Mouse (Mus musculus) common myeloid progenitor, adult 5-6 weeks (primary cell): ENCODE measurements around the gene Ntn5. TPM values are rescaled to one million over a fixed set of nuclear protein-coding genes. Genes with fewer than 3 reads are reported as not detected.

Experiments
- ATAC-seq: replicated peaks from 2 replicates; pipeline ENCODE4 v1.8.0; 2016; ENCODE audit warnings: low read depth, mild to moderate bottlenecking, moderate TSS enrichment, inconsistent platforms; ENCODE audit not compliant: poor library complexity, severe bottlenecking
- total RNA-seq: library from RNA; stranded (forward); fragments of 200-1000, 187-1606 nt; gene quantifications from 2 replicates; pipeline ENCODE4 v1.2.3, GENCODE M21; 2017

The Ntn5 gene
- total RNA-seq, 1 experiment from 2014 or later = not detected

DNA sequence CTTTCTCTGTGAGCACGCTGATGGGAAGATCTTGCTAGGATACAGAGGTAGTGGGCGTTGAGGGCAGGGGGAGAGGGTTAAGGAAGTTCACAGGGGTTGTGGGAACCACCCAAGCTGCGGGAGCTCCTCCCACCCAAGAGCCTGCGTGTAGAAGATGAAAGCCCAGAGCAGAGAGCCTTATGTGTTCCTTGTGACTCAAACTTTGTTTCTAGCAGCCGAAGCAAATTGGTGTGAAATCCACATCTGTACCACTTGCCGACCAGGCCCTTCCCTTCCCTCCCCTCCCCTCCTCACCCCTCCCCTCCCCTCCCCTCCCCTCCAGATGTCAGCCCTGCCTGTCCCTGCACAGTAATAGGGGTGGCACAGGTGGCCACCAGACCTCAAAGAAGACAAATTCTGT lies 11.3 kb downstream of the Ntn5 start:
- ATAC-seq = no peak

- ATAC-seq = no peak
Observed at GRCm38 (mm10) chr7:45697894-45698293, 14.1 kb downstream of the Ntn5 start.

DNA sequence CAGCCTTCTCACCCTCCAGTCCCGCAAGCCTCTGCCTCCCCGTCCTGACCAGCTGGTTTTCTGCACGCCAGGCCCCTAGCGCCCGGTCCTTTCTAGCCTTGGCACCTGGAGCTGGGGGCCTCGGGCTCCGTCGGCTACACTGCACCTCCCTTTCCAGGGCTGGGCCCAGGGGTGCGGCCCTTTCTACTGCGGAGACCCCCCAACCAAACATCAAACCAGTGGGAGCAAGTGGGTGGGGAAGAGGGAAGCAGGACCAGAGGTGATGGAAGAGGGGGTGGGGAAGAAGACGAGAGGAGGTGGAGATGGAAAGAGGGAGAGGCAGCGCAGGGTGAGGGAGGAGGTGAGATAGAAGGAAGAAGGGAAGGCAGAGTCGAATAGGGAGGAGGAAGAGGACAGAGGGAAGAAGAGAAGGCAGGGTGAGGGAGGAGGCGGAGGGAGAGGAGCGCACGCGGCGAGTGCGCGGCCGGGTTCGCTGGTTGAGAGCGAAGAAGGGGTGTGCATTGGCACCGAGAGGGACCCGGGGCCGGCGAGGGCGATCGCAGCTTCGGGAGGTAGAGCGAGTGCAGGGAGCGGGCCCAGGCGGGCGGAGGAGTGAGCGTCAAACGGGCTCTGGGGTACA lies 15.8 kb downstream of the Ntn5 start, which contains the start of gene Car11:
Gene Car11 (plus strand): TSS at position 321 of the 619 bp plus-strand sequence.
- ATAC-seq = no peak

GRCm38 (mm10) chr7:45700301-45701015 lies 16.6 kb downstream of the Ntn5 start:
- 0 out of 2 replicates have a peak, but pooled peaks have one; percentile 19 for ATAC-seq

- ATAC-seq = no peak
Observed at GRCm38 (mm10) chr7:45701072-45701471, 17.2 kb downstream of the Ntn5 start.

DNA sequence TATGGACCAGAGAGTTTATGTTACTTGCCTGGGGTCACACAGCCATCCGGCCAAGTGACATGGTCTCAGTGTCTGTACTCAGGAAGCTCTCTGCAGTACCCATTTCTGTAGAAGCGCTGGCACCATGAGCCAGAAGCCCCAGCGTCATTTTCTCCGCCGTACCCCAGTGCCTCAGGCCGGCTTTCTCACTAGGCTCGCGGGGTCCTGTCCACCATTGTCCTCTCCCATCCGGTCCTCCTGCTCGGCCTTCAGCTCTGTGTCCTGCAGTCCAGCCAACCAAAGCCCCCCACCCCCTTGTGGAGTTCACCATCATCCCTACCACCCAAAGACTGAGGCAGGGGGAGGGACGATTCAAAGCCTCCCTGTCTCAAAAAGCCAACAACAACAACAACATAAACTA lies 17.8 kb downstream of the Ntn5 start:
- no peak for ATAC-seq

GRCm38 (mm10) chr7:45702316-45702715 lies 18.5 kb downstream of the Ntn5 start:
- no peak for ATAC-seq

DNA sequence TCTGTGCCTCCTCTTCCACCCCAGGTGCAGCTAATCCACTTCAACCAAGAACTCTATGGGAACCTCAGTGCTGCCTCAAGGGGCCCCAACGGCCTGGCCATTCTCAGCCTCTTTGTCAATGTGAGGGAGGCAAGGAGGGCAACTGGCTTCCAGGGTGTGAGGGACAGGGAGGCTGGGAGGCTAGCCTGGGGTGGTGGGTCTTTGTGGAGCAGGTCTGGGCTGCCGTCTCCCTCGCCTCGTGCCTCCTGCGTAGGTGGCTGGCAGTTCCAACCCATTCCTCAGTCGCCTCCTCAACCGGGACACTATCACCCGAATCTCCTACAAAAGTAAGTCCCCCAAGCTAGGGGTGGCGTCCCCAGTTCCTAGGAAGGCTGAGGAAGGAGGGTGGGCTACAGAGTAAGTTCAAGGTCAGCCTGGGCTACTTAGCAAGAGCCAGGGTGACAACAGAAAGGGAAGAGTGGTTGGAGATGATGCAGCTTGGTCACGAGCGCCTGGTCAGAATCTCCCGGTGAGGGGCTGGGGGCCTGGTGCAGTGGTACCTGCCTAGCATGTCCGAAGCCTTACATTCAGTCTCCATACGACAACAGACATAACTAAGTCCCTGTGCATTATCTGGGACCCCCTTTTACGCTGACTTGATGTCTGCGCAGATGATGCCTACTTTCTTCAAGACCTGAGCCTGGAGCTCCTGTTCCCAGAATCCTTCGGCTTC lies 19.1 kb downstream of the Ntn5 start:
- no peak for ATAC-seq

GRCm38 (mm10) chr7:45703521-45704033 lies 19.8 kb downstream of the Ntn5 start:
- ATAC-seq = no peak

DNA sequence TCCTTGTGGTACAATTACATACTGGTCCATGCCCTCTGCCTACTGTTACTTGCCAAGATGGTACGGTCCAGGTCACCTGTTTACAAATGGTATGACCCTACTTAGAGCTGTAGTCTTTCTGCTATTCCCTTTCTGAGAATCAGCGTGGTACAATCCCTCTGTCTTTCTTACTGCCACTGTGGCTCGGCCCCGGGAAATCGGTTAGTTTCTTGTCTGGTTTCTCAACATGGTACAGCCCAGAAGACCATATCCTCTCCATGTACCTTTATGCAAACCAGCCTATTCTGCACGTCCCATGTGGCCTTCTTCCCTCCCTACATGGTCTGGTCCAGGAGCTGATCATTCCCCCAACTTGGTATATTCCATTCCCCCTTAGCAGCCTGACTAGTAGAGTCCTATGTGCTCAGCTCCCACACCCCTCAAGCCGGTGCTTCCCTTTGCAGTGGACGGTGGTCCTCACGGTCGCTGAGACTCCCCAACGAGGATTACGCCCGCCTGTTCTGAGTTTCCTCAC lies 20.3 kb downstream of the Ntn5 start:
- peak; percentile 23 for ATAC-seq

DNA sequence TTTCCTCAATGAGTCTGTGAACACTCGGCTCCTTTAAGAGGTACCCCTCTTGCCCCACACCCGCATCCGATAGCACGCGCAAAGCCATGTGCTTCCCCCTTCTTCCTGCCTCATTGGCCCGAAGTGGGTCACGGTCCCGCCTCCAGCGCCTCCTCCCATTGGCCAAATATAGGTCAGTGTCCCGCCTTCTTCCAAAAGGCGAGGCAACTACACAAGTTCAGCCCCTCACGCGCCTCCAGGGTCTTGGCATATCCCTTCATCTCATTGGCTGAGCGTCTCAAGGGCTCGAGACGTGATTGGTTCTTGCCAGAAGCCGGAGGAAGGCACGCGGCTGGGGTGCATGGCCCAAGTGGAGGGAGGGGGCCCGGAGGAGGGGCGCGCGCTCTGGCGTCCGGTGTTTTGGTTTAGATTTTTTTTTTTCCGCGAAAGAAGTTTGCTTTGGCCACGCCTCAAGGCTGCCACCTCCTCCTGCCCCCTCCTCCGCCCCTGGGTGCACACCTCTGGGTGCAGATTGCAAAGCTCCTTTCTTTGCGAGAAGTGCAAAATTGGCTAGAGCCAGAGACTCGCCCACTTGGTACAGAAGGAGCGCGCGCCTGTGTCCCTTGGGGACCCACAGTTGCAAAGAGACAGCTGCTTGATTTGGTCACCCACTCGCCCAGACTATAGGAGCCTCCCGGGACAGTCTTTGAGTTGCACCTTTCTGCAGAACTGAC lies 21.1 kb downstream of the Ntn5 start, which contains the start of gene Dbp:
Gene Dbp (plus strand): TSS at position 359 of the 713 bp plus-strand sequence.
- ATAC-seq = peak; percentile 75

DNA sequence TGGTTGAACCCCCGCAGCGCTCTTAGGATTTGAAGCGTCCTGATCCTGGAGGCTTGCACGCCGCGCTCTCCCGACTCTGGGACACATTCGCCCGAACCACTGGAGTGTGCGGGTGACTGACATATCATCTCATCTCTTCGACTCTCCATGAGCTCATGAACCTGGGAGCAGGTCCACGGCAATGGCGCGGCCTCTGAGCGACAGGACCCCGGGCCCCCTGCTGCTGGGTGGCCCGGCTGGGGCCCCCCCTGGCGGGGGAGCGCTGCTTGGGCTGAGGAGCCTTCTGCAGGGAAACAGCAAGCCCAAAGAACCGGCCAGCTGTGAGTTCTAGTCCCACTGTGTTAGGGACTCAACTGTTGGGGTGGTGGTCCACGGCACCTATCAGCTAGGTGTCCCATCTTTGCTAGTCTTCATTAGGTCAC lies 21.6 kb downstream of the Ntn5 start:
- no peak for ATAC-seq

DNA sequence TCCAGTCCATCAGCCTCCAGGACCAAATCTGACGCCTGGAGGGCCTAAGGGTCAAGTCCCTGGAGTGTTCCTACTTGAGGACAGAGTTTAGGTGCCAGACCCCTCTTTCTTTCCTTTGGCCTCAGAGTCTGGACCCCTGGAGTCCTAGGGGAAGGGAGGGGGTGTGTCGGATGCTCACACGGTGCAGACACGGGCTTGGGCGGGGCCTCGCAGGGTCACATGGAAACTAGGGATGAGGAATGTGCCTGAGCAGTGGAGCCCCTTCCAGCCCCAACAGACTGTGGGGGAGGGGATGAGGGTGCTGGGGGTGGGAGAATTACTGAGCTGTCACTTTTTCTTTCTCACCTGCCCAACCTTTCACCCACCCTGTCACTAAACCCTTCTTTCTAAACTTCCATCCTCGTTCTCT lies 22.1 kb downstream of the Ntn5 start:
- ATAC-seq = no peak

DNA sequence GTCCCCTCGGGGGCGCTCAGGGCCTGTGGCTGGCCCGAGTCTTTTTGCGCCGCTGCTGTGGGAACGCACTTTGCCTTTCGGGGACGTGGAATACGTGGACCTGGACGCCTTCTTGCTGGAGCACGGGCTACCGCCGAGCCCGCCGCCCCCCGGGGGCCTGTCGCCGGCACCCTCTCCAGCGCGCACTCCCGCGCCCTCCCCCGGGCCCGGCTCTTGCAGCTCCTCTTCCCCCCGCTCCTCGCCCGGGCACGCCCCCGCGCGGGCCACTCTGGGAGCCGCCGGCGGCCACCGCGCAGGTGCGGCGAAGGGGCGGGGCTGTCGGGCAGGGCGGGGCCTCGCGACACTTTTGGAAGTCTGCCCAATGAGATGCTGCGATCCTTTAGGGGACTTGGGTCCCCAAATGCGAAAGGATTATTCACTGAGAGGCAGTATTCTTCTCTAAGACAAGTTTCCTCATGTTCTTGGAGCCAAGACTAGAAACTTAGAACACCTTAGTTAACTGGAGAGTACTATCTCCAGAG lies 23.0 kb downstream of the Ntn5 start:
- ATAC-seq = no peak; the same call in 1 of the 2 replicates

GRCm38 (mm10) chr7:45707375-45707967 lies 23.6 kb downstream of the Ntn5 start:
- peak; percentile 42 for ATAC-seq

DNA sequence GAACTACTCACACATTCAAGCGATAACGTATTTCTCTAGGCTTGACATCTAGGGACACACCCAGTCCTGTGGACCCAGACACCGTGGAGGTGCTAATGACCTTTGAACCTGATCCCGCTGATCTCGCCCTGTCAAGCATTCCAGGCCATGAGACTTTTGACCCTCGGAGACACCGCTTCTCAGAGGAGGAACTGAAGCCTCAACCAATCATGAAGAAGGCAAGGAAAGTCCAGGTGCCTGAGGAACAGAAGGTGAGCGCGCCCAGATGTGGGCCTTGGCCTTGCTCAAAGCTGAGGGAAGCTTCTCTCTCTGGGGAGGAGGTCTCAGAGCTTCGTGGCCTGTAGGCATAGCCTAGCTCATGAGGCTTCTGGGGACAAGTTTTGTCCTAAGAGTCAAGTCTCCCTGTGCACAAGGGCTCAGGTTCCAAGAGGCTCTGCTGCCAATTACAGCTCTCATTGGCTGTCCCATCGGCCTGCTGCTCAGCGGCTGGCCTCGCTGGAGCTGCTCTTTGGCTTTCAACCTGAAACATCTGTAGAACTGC lies 24.5 kb downstream of the Ntn5 start:
- no peak for ATAC-seq

- no peak for ATAC-seq
Observed at GRCm38 (mm10) chr7:45709036-45709435, 25.2 kb downstream of the Ntn5 start.

DNA sequence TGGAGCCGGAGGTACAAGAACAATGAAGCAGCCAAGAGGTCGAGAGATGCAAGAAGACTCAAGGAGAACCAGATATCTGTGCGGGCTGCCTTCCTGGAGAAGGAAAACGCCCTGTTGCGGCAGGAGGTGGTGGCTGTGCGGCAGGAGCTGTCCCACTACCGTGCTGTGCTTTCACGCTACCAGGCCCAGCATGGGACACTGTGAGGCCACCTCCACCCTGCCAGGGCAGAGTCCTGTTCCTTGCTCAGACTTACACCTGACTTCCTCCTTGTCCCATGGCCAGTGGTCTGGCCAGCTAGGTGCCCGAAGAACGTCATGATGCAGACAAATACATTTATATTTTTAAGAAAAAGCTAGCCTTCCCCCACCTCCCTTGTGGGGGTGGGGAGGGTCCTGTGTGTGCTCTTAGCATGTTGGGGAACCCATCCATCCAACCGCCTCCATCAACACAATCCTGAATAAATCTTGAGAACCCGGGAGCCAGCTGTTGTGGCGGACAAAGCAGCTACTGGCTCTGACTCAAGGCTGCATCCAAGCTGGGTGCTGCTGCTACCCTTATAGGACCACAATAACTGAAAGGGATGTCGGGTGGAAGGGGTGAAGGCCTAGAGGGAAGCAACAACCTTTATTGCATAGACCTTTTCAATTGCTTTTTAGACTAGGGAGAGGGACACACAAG lies 26.0 kb downstream of the Ntn5 start:
- no peak for ATAC-seq
